Mouse (Mus musculus): ENCODE measurements around the gene Zcchc13. TPM values are rescaled to one million over a fixed set of nuclear protein-coding genes. Genes with fewer than 3 reads are reported as not detected.

Gene Zcchc13
- not detected for polyA plus RNA-seq (2017; shearing (Covaris generic))

DNA sequence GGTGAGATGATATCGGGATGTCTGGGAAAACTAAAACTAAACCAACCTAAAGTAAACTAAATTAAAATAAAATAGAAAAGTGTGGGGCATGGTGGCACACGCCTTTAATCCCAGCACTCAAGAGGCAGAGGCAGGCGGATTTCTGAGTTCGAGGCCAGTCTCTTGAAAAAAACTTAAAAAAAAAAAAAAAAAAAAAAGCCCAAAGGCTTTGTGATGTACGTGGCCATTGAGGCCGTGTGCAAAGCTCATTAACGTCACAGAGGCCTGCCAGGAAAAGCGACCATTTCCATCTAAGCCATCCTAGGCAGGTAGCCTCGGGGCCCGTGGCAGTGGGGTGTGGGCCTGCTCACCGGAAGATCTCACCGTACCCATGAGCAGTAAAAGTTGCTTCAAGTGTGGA lies at the start of gene Zcchc13:
Gene Zcchc13 (plus strand): TSS at position 284 of the 400 bp plus-strand sequence.
- ATAC-seq = no peak

DNA sequence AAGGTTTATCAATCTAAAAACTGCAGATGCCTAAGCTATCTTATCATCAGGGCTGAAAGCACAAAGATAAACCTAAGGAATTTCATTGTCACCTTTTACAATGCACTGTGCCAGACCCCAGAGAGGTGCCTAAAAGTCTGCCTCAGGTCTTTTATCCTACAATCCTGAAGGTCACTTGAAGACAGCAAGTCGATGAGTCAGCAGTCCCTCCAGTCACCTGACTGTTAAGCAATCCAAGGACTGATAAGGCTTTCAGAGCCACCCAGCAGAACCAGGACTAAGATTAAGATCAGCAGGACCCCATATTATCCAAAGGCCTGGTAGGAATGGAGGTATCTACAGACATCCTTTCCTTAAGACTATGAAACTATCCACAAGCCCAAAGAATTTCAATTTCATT lies 46.1 kb upstream of the Zcchc13 start:
- no peak for ATAC-seq

GRCm38 (mm10) chrX:103592056-103592455 lies 38.3 kb upstream of the Zcchc13 start:
- no peak for ATAC-seq

DNA sequence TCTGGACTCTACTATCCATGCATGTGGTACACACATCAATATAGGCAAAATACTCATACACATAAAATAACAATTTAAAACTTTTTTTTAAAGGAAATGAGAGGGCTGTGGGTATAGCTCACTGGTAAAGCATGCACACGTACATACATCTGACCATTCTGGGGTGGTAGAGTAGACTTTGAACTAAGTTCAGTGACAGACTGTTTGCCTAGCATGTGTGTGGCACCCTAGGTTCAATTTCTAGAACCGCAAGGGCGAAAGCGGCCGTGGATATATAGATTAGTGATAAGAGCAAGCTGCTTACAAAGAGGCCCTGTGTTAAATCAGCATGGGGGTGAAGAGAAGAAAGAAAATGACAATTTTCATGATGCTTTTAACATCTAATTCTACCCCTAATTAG lies 27.8 kb upstream of the Zcchc13 start:
- ATAC-seq = no peak

GRCm38 (mm10) chrX:103604211-103604610 lies 26.2 kb upstream of the Zcchc13 start:
- ATAC-seq = no peak

DNA sequence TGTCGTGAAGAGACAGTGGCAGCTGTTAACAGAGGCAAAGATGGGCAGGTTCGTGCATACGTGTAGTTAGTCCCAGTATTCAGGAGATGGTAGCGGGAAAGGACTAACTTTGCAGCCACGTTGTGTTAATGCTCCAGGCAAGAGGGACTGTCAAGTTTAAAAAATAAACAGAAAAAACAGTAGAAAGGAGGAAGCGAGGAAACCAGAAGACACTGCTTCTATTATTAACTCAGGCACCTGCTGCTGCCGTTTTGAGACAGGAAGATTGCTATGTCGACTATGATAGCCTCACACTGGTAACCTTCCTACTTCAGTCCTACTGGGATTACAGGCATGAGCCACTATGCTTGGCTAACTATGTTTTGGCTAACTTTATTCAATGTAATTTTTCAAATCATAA lies 24.9 kb upstream of the Zcchc13 start:
- ATAC-seq = no peak

- ATAC-seq = no peak
Measured at GRCm38 (mm10) chrX:103610401-103610800, 20.0 kb upstream of the Zcchc13 start.

DNA sequence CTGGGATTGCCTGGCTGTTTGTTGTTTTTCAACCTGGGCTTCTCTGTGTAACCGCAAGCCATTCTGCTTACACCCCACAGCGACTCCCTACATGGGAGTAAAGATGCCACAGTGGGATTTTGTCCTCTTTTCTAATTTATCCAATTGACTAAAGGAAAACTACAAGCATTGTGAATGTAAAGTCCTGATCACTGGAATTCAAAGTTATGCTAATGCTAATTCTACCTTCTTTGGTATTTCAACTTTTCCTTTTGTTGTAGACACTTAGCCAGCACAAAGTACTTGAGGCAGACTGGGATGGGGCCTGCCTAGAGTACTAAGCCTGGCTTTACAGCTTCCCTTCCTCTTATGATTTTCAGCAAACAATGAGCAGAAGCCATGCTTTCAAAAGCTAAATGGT lies 18.9 kb upstream of the Zcchc13 start:
- ATAC-seq = no peak

DNA sequence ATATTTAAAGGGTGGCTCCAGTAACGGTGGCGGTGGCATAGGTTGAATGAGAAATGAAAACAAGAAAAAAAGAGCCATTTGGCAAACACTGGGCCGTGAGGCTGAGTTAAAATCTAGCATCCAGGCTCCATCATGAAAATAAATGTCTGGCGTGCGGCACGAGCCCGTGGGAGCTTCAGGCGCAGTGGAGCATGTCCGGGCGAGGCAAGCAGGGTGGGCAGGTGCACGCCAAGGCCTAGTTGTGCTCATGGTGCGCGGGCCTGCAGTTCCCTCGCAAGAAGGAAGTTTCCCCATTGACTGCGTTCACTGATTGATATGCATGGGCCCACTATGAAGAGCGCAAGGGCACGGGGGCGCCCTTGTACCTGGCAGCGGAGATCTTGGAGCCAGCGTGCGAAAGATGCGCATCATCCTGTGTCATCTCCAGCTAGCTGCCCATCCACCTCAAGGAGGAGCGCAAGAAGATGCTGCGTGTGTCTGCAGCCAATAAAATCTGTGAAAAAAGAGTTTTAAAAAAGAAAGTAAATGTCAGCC lies 15.6 kb upstream of the Zcchc13 start:
- no peak for ATAC-seq

DNA sequence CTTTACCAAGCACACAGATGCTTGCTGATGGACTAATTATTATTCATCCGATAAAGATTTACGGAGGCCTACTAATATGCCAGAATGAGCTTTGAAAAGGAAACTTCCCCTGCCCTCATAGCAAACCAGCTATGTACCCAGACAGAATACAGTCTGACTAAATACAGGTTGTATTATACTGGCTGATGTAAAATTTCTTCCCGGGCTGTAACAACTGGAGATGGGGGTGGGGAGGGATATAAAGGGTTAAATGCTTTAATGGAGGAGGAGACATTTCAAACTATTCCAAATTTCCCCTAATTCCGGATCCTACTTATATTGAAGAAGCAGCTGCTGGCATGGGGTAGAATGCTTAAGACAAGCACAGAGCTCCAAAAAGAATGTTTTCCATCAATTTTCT lies 14.9 kb upstream of the Zcchc13 start:
- ATAC-seq = no peak

DNA sequence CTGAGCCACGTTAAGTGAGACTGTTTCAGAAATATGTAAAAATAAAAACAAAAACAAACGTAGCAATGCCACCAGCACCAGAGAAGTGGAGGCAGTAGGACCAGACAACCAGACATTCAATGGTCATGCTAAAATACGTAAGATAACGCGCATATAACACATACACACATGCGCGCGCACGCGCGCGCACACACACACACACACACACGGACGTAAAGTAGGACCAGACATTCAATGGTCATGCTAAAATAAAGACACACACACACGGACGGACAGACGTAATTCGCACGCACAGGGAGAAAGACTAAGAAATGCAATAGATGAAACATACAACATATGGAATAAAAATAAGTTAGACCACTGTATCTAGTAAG lies 14.2 kb upstream of the Zcchc13 start:
- no peak for ATAC-seq

DNA sequence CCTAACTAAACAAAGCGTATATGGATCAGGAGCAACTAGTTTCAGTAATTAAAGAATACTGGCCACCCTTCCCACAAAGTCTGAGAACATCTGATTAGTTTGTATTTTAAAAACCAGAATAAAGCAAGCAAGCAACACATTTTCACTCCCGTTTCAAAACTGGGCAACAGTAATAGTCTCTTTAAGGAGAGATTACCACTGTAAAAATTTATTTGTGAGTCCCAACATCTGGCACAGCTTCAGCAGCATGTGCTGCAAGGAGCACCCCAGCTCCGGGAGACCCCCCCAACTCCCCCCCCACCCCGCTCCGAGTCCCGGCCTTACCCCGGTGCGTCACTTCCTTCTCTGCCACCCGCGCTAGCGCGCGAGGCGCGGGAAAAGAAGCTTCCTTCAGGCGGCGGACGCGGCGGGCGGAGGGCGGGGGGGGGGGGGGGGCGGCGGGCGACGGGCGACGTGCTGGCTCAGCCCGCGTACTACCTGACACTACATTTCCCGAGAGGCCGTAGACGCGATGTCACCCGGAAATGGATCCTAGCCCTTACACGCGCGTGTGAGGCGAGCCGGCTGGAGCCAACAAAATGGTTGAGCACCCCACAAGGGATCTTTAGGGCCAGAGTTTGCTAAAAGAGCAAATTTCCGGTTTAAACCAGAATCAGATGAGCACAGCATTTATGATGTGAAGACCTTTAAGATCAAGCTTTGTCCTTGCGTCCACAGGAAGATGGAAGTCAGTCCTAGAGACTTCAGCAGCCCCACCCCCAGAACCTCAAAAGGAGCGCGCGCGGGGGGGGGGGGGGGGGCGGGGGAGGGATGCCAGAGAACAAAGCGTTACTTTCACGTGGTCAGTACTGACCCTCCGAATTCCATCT lies 13.6 kb upstream of the Zcchc13 start:
- ATAC-seq = peak; percentile 90

DNA sequence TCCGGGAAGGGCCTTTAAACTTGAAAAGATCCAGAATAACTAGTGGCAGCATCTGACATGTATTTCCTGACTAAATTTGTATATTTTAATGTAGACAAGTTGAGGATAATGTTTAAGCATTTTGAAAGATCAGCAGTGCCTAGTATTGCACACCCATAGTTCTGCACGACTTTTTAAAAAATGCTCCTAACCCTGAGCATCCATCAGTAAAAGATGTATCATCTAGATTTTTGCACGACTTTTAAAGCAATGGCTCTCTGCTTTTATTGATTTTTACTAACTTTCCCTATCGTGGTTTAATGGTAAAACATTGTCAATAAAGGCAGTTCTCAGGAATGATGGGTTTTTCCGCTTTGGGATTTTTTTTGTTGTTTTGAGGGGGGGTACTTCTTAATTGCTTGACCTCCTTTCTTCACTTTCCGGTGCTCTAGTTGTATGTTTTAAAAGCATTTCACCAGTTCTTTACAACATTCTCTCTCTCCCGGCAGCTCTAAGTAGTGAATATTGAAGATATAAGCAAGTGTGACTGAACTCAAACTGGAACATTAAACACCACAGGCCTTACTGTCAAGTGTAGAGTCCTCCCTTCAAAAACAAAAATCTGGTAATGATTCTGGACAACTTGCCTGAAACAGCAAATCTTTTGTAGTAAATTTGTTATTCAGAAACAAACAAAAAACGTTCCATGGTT lies 12.8 kb upstream of the Zcchc13 start:
- no peak for ATAC-seq

DNA sequence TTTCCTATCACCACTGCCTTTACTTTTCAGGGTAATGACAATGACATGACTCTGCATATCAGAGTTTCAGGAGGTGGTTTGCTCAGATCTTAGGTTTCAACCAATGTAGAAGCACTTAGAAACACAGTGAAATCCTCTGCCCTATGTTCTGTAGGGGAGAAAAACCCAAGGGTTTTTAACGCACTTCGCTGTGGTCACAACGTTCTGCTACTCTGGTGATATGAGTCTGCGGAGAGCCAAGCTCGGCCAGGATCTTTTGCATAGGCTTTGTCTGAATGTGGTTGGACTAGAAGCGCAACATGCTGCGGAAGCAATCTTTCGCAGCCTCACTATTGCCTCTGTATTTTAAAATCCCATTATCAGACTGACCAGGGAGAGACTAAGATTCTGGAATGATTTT lies 8.6 kb upstream of the Zcchc13 start:
- peak; percentile 4 for ATAC-seq

DNA sequence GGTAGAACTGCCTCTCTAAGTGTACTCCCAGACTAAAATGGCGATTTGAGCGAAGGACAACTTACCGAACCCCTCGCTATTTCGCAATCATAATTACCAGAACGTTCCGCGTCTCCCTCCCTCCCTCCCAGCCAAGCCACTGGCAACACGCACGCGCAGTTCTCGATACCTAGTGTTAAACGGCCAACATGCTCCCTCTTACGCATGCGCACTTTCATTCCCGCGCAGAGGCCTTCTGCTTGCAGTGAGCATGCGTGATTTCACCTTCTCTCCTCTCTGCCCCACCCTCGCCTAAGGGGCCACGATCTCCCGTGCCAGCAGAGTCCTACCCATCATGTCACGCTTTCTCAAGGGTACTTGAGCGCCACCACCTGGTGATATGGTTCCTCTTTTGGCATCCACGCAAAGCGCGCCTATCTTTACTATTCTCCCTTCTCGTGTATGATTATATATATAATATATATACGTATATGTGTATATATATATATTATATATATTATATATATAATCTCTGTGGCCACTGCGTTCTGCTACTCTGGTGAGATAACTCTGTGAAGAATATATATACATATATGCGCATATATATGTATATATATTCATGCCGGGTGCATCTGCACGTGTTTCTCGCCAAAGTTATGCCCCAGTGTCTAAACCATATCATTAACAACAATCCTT lies 8.0 kb upstream of the Zcchc13 start:
- ATAC-seq = peak; percentile 80

DNA sequence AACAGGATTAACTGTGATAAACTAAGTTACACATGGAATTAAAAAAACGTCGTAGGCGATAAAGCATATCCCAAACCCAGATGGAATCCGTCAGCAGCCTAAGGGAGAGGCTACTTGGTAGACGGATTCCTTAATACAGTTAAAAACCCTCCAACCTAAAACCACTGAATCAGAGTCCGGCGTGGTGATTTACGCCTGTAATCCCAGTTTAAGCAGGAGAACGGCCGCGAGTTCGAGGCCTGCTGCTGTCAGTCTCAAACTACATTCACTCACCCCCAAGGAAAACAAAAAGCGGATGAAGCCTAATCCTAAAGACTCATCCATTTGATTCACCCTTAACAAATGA lies 7.5 kb upstream of the Zcchc13 start:
- ATAC-seq = no peak

- peak; percentile 36 for ATAC-seq
Measured at GRCm38 (mm10) chrX:103623411-103623845, 7.0 kb upstream of the Zcchc13 start.

- no peak for ATAC-seq
Measured at GRCm38 (mm10) chrX:103624426-103625168, 5.8 kb upstream of the Zcchc13 start.

- no peak for ATAC-seq
Measured at GRCm38 (mm10) chrX:103628890-103629289, 1.5 kb upstream of the Zcchc13 start.

GRCm38 (mm10) chrX:103633895-103634294 lies 3.5 kb downstream of the Zcchc13 start:
- ATAC-seq = no peak

GRCm38 (mm10) chrX:103636021-103636420 lies 5.6 kb downstream of the Zcchc13 start:
- ATAC-seq = no peak

- no peak for ATAC-seq
Measured at GRCm38 (mm10) chrX:103638566-103638965, 8.2 kb downstream of the Zcchc13 start.

GRCm38 (mm10) chrX:103644301-103644700 lies 13.9 kb downstream of the Zcchc13 start:
- ATAC-seq = no peak

All from activated CD4-positive, CD25-positive, alpha-beta regulatory T cell, adult 4 months (primary cell).